Mouse (Mus musculus) gastrocnemius, postnatal 4 days (tissue): ENCODE results near the gene Lpp. TPM values are rescaled to one million over a fixed set of nuclear protein-coding genes. Genes with fewer than 3 reads are reported as not detected.
"Not testable (repeated sequence)": the region's sequence is repeated elsewhere in the genome, so short reads cannot be mapped to it uniquely, and the experiment has no call there.

ENCODE experiments used
- DNase-seq, 2 experiments: peaks; one replicate each; pipeline ENCODE4 v3.0.0; 2021 to 2022; ENCODE audit warnings: low spot score in 2 of 2, mixed read lengths in 2 of 2
- total RNA-seq, 2 experiments: library from RNA; stranded (reverse); gene quantifications; 2 replicates each; pipeline ENCODE4 v1.2.3; 2021

The Lpp gene
- total RNA-seq, 2 experiments from 2014 or later = 46.7 to 52.2 TPM

- DNase-seq = no peak
These were observed 567.8 kb downstream of the Lpp start for GRCm38 (mm10) chr16:24960901-24961806.

- DNase-seq = no peak
These were observed 571.0 kb downstream of the Lpp start for GRCm38 (mm10) chr16:24964311-24964710.

- no peak for DNase-seq
These were observed 571.8 kb downstream of the Lpp start for GRCm38 (mm10) chr16:24965091-24965490.

- DNase-seq = no peak
These were observed 573.2 kb downstream of the Lpp start for GRCm38 (mm10) chr16:24966460-24966859.

GRCm38 (mm10) chr16:24973009-24973631 lies 579.8 kb downstream of the Lpp start:
- DNase-seq = no peak

- no peak for DNase-seq
These were observed 584.5 kb downstream of the Lpp start for GRCm38 (mm10) chr16:24977771-24978170.

GRCm38 (mm10) chr16:24978226-24978625 lies 584.9 kb downstream of the Lpp start:
- no peak for DNase-seq

- no peak for DNase-seq
These were observed 586.1 kb downstream of the Lpp start for GRCm38 (mm10) chr16:24979391-24979790.

DNA sequence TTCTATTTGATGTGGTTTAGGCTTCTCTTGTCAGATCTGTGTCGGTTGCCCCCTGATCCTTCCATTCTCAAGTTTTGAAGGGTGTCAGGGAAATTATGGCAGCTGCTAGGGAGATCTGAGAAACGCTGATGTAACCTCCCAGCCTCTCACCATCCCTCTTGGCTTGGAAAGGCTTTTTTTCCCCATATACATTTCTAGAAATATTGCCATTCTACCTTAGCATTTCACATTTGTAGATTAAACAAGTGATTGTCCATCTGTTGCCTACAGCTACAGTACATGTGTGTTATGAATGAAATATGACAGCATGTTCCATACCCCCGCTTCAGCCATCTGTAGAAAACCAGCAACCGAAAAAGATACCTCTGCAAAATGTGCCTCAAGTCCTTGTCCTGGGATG lies 589.5 kb downstream of the Lpp start:
- DNase-seq = no peak

GRCm38 (mm10) chr16:24990331-24990730 lies 597.0 kb downstream of the Lpp start:
- DNase-seq = no peak

- DNase-seq = no peak
These were observed 597.8 kb downstream of the Lpp start for GRCm38 (mm10) chr16:24991059-24991541.

DNA sequence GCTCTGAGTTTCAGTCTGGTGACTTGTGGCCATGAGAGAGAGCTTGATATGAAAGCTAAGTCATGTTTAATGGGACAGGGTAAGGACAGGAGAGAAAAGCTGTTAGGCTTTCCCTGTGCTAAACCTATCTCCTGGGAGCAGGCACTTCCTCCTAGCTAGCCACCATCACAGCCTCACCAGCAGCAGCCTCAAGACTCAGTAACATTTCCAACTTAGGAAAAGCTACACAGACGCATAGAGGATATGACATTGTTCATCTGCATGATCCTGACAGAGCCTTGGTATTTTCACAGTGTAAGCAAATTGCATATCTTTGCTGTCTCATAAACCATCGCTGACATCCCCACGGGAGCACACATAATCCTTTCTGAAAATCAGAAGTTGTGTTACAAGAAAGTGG lies 598.7 kb downstream of the Lpp start:
- no peak for DNase-seq

DNA sequence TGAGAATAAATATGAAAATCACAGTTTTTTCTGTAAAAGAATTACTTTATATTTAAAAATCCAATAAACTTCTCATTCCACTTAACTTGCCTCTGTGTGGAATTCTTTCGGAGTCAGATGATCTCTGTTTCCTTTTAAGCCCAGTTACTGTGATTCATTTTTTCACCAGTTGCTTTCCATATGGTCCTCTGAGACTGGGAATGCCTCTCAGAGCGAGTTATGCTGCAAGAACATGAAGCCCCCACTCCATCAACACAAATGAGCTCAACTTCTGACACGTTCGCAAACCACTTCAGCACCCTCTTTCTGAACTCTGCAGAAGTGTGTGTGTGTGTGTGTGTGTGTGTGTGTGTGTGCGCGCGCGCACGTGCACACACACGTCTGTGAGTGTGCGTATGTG lies 599.2 kb downstream of the Lpp start:
- DNase-seq = no peak

GRCm38 (mm10) chr16:25010980-25011877 lies 617.9 kb downstream of the Lpp start:
- no peak for DNase-seq

DNA sequence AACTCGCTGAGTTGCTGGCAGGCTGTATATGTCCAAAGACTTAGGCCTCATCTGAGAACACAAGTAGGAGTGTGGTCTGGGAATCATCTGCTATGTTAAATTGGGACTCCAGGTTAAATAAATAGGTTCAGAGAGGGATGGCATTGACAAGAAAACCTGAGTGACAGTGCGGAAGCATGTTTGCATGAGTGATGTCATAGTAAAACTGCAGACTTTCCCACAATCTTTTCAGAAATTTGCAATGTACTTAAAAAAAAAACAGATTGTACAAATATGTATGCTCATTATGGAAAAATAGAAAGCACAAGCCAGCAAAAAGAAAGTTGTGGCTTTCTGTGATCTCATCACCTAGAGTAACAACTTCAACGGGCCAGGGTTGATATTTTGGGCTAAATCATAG lies 619.6 kb downstream of the Lpp start:
- DNase-seq = no peak

- no peak for DNase-seq
These were observed 623.0 kb downstream of the Lpp start for GRCm38 (mm10) chr16:25016261-25016836.

GRCm38 (mm10) chr16:25017046-25017445 lies 623.7 kb downstream of the Lpp start:
- no peak for DNase-seq

- not testable (repeated sequence) for DNase-seq
These were observed 628.5 kb downstream of the Lpp start for GRCm38 (mm10) chr16:25021743-25022359.

DNA sequence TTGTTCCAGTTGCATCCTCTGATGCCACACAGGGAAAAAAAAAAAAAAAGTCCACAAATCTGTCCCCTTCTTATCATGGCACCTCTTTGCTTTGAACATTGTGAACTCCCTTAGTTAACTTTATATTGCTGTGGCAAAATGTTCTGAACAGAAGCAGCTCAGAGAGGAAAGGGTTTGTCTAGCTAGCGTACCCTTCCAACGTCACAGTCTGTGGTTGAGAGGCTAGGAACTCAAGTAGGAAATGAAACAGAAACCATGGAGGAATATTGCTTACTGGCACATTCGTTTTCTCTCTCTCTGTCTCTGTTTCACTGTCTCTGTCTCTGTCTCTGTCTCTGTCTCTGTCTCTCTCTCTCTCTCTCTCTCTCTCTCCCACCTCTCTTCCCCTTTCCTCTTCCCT lies 631.3 kb downstream of the Lpp start:
- DNase-seq = no peak

GRCm38 (mm10) chr16:25026191-25026590 lies 632.9 kb downstream of the Lpp start:
- no peak for DNase-seq

DNA sequence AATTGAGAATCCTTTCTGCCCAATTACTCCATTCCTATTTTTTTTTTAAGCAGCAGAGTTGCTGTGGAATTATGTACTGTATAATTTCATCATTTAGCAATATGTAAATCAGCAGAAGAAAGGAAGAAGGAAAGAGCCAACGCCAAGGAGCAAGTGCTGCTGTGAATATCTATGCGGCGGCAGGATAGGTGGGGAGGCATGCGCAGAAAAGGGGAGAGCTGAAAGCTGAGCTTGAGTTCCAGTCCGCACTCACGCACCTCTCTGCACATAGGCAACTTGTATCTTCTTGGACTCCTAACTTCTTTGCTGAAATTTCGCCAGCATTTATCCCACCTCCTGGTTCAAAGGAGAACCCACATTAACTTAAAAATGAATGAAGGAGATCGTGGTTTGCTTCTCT lies 636.2 kb downstream of the Lpp start:
- DNase-seq = no peak
